Comparison of ENCODE assay signal across 12 mouse cellular contexts in genomic region chr10:93347387-93347786, GRCm38 (mm10). TPM values are rescaled to one million over a fixed set of nuclear protein-coding genes. Genes with fewer than 3 reads are reported as not detected.
DNase-seq lines count a peak whose midpoint lies in the region; ATAC-seq lines count a peak whose summit lies in the region.
"Had no signal": no experiment of that assay in that cellular context is flagged by ENCODE, and none has a peak within 500 bp of the region (broad histone marks: within the 10 kb centered on the region; RNA-seq: fewer than 3 reads in every experiment).

No protein-coding gene starts in this region.

- H3K27me3 ChIP-seq in embryonic facial prominence, embryonic 10.5 days (replicated peaks; ENCODE audit: low read depth, poor library complexity, severe bottlenecking) = no peaks in the 10 kb centered on the region
- H3K27me3 ChIP-seq in limb, embryonic 15.5 days = no peaks in the 10 kb centered on the region
- H3K27me3 ChIP-seq: forebrain, embryonic 13.5 days; liver, embryonic 12.5 days; neural tube, embryonic 13.5 days had no signal

- peak; percentile 94 for DNase-seq in heart, adult 11 months
- no peak for DNase-seq in heart, adult 8-10 months (ENCODE audit: low spot score)
- DNase-seq in layer of hippocampus, adult 9-11 months = peak; percentile 8
- no peak for DNase-seq in layer of hippocampus, adult 9-10 months (ENCODE audit: low spot score)
- peak; percentile 22 for DNase-seq in embryonic facial prominence, embryonic 10.5 days (ENCODE audit: low spot score)
- DNase-seq in adrenal gland, postnatal 25 days = no peak
- no peak for DNase-seq in c-Kit-positive CD71-positive TER-119-positive erythroid progenitor cells, embryonic 14.5 days (ENCODE audit: low spot score)

- peaks cover 12% of the 10 kb centered on the region for H3K4me1 ChIP-seq in embryonic facial prominence, embryonic 10.5 days
- H3K4me1 ChIP-seq in limb, embryonic 15.5 days = peaks cover 12% of the 10 kb centered on the region; the same call in 1 of the 2 replicates
- H3K4me1 ChIP-seq: liver, embryonic 12.5 days had no signal

- H3K4me2 ChIP-seq in limb, embryonic 15.5 days = peak overlapping the region; percentile 26; the same call in 1 of the 2 replicates
- H3K4me2 ChIP-seq: forebrain, embryonic 13.5 days; liver, embryonic 12.5 days; midbrain, embryonic 11.5 days; neural tube, embryonic 13.5 days had no signal

- H3K9me3 ChIP-seq in embryonic facial prominence, embryonic 10.5 days = no peaks in the 10 kb centered on the region
- H3K9me3 ChIP-seq in limb, embryonic 15.5 days = no peaks in the 10 kb centered on the region
- H3K9me3 ChIP-seq: forebrain, embryonic 13.5 days; liver, embryonic 12.5 days; neural tube, embryonic 13.5 days had no signal

- no peak overlapping the region for H3K27ac ChIP-seq in embryonic facial prominence, embryonic 10.5 days (replicated peaks)
- peak overlapping the region; percentile 82 for H3K27ac ChIP-seq in limb, embryonic 15.5 days
- H3K27ac ChIP-seq: forebrain, embryonic 13.5 days; liver, embryonic 12.5 days; neural tube, embryonic 13.5 days had no signal

- no peak overlapping the region for H3K4me3 ChIP-seq in embryonic facial prominence, embryonic 10.5 days
- no peak overlapping the region for H3K4me3 ChIP-seq in limb, embryonic 15.5 days
- H3K4me3 ChIP-seq: forebrain, embryonic 13.5 days; liver, embryonic 12.5 days; neural tube, embryonic 13.5 days had no signal

- no peak overlapping the region for H3K9ac ChIP-seq in limb, embryonic 15.5 days
- H3K9ac ChIP-seq: forebrain, embryonic 13.5 days; liver, embryonic 12.5 days; neural tube, embryonic 13.5 days had no signal

- ATAC-seq in limb, embryonic 15.5 days (ENCODE audit: insufficient number of reproducible peaks, low FRiP score, low TSS enrichment, low read depth) = peak; percentile 77
- ATAC-seq: forebrain, embryonic 13.5 days; liver, embryonic 12.5 days had no signal

- 63% methylated on average over 7 of the region's 7 CpGs for WGBS in embryonic facial prominence, embryonic 10.5 days
- 57% methylated on average over 7 of the region's 7 CpGs for WGBS in limb, embryonic 15.5 days

- no peaks in the 10 kb centered on the region for H3K36me3 ChIP-seq in embryonic facial prominence, embryonic 10.5 days (replicated peaks)
- no peaks in the 10 kb centered on the region for H3K36me3 ChIP-seq in limb, embryonic 15.5 days
- H3K36me3 ChIP-seq: liver, embryonic 12.5 days; neural tube, embryonic 13.5 days had no signal

RNA-seq across cellular contexts. Expression of gene Elk3, which starts 36.5 kb away (rescaled TPM):
- 10 to 100 TPM; 32.0 to 37.6 (median 35.2) TPM for total RNA-seq in heart, adult 8-10 months (2022)
- 25.3 and 30.6 TPM in 2 replicates for polyA plus RNA-seq in embryonic facial prominence, embryonic 10.5 days (2016; fragmentation: Nextera tagmentation; extraction: Ambion mirVana)
- 36.2 and 36.3 TPM in 2 replicates for polyA plus RNA-seq in limb, embryonic 15.5 days (2015; fragmentation: Nextera tagmentation; extraction: Ambion mirVana)
- 37.7 and 47.1 TPM in 2 replicates for total RNA-seq in adrenal gland, postnatal 25 days (2021)

Comparison
In these comparisons a context has a peak if more than half of its experiments do, and no peak if none do; other contexts are left out.
1. DNase-seq: peak in heart, adult 11 months (single experiment), layer of hippocampus, adult 9-11 months (single experiment) and embryonic facial prominence, embryonic 10.5 days (single experiment); none in heart, adult 8-10 months (single experiment), layer of hippocampus, adult 9-10 months (single experiment), adrenal gland, postnatal 25 days (single experiment) and c-Kit-positive CD71-positive TER-119-positive erythroid progenitor cells, embryonic 14.5 days (single experiment).